Mouse (Mus musculus) bone marrow macrophage, adult 2 months (primary cell): ENCODE results near the gene Usp33. TPM values are rescaled to one million over a fixed set of nuclear protein-coding genes. Genes with fewer than 3 reads are reported as not detected.
A peak's percentile ranks its signal among the peaks of the same experiment; 100 is the strongest.

ENCODE experiments used
- H3K27ac ChIP-seq: 2 replicates; pipeline ENCODE4 v1.5.1; 2012; ENCODE audit warnings: low read depth, low read length; ENCODE audit not compliant: insufficient read depth
- H3K4me1 ChIP-seq: 2 replicates; pipeline ENCODE4 v1.6.1; 2012; ENCODE audit warnings: low read length; ENCODE audit not compliant: control insufficient read depth, insufficient read depth
- H3K4me3 ChIP-seq: 2 replicates; pipeline ENCODE4 v1.5.1; 2012; ENCODE audit warnings: mild to moderate bottlenecking, low read length, moderate library complexity; ENCODE audit not compliant: insufficient read depth
- CTCF ChIP-seq: IDR thresholded peaks from 2 replicates; pipeline ENCODE4 v1.5.1; 2012; ENCODE audit warnings: low read depth, mild to moderate bottlenecking, low read length, moderate library complexity
- POLR2A ChIP-seq: IDR thresholded peaks from 2 replicates; pipeline ENCODE4 v1.6.1; 2012; ENCODE audit warnings: mild to moderate bottlenecking, low read depth, low read length, borderline replicate concordance
- polyA plus RNA-seq: library from polyadenylated mRNA; stranded (reverse); fragments of >200 nt; gene quantifications from 2 replicates; pipeline ENCODE4 v1.2.4, GENCODE M21; 2012; ENCODE audit not compliant: missing spikeins, insufficient read depth, insufficient read length

Usp33 gene
- polyA plus RNA-seq, 1 experiment: 36.1 TPM

- no peak for TF ChIP-seq POLR2A
- TF ChIP-seq CTCF: no peak
- no peak overlapping the region for H3K27ac ChIP-seq
- no peak overlapping the region for H3K4me3 ChIP-seq
- peaks cover 10% of the 10 kb centered on the region for H3K4me1 ChIP-seq
These were observed 3.2 kb upstream of the Usp33 start for GRCm38 (mm10) chr3:152342961-152343517.

DNA sequence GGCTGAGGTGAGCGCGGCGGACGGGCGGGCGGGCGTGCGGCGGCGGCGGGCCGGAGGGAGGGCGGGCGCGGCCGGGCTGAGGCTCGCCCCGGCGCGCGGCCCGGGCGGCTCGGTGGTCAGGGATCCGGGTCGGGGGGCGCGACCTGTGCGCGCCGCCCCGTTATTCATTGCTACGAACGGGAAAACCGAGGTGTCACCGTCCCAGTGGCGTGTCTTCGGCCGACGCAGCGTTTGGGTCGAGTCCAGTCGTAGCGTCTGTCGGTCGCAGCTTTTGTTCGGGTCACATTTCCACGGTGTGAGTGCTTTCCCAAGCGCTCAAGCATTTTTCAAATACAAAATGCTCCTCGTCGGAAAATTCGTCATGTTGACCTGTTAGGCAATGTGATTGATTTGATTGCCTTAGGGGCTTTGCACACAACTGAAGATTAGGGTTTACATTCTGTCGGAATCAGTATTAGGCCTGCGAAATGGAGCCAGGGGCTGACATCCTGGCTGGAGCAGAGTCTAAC is 409 bp downstream of the Usp33 start:
- Histone ChIP-seq H3K4me1 (peaks cover 9% of the 10 kb centered on the region), H3K4me3 (peak overlapping the region; percentile 95), H3K27ac (peak overlapping the region; percentile 35)
- TF ChIP-seq POLR2A: no peak
- no peak for TF ChIP-seq CTCF

- Histone ChIP-seq H3K27ac (no peak overlapping the region), H3K4me3 (peak overlapping the region; percentile 95), H3K4me1 (peaks cover 9% of the 10 kb centered on the region)
- TF ChIP-seq CTCF (no peak), POLR2A (no peak)
These were observed 949 bp downstream of the Usp33 start for GRCm38 (mm10) chr3:152347227-152347626.

- Histone ChIP-seq H3K4me1 (peaks cover 9% of the 10 kb centered on the region), H3K27ac (no peak overlapping the region), H3K4me3 (no peak overlapping the region)
- TF ChIP-seq POLR2A (no peak), CTCF (no peak)
These were observed 1.9 kb downstream of the Usp33 start for GRCm38 (mm10) chr3:152348011-152348830.

- no peak overlapping the region for H3K4me3 ChIP-seq
- TF ChIP-seq CTCF (no peak), POLR2A (no peak)
- peaks cover 9% of the 10 kb centered on the region for H3K4me1 ChIP-seq
- no peak overlapping the region for H3K27ac ChIP-seq
These were observed 4.2 kb downstream of the Usp33 start for GRCm38 (mm10) chr3:152350431-152350830.

GRCm38 (mm10) chr3:152350966-152351365 is 4.7 kb downstream of the Usp33 start:
- H3K4me1 ChIP-seq: peaks cover 8% of the 10 kb centered on the region
- no peak overlapping the region for H3K27ac ChIP-seq

DNA sequence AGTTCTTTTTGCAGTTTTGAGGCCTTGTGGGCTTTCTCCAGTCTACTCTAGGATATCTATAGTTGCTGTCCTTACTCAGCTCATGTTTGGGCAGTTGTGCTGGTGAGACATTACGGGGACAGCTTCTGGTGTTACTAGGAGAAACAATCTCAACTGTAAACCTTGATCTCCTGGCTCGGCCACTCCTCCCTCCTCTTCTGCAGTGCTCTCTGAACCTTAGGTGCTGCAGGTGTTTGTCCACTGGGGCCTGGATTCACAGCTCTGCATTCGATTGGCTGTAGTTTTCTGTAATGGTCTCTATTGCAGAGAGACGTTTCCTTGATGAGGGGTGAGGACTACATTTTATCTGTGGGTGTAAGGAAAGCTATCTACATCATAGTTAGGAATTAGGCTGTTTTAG is 6.0 kb downstream of the Usp33 start:
- H3K4me3 ChIP-seq: no peak overlapping the region
- H3K4me1 ChIP-seq: peaks cover 6% of the 10 kb centered on the region
- no peak for TF ChIP-seq POLR2A
- TF ChIP-seq CTCF: no peak
- no peak overlapping the region for H3K27ac ChIP-seq

More at GRCm38 (mm10) chr3:152350966-152351365, 4.7 kb downstream of the Usp33 start:
- H3K4me3 ChIP-seq: no peak overlapping the region
- no peak for TF ChIP-seq CTCF
- no peak for TF ChIP-seq POLR2A

GRCm38 (mm10) chr3:152353434-152354177 is 7.3 kb downstream of the Usp33 start:
- no peak overlapping the region for H3K4me3 ChIP-seq
- TF ChIP-seq POLR2A (no peak), CTCF (no peak)
- H3K27ac ChIP-seq: no peak overlapping the region
- H3K4me1 ChIP-seq: no peaks in the 10 kb centered on the region

DNA sequence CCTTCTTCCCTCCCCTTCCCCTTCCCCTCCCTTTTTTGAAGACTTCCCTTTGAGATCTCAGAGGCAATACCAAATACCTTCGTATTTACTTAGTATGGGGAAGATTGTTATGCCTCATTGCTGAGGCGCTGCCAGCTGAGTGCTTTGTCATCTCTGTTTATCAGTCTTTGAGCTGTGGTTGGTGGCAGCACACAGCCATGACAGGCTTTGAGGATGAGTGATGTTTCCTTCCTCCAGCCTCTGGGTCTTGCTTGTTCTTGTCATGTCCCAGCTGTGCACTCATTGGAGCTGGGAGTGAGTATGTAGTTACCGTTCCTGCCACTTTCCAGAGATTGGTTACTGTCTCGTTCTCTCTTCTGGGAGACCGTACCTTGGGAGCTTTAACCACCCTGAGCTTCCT is 9.1 kb downstream of the Usp33 start:
- Histone ChIP-seq H3K27ac (no peak overlapping the region), H3K4me1 (no peaks in the 10 kb centered on the region), H3K4me3 (no peak overlapping the region)
- TF ChIP-seq POLR2A: no peak
- TF ChIP-seq CTCF: no peak

- no peak overlapping the region for H3K27ac ChIP-seq
- no peaks in the 10 kb centered on the region for H3K4me1 ChIP-seq
These were observed 10.5 kb downstream of the Usp33 start for GRCm38 (mm10) chr3:152356751-152357150.

More at GRCm38 (mm10) chr3:152356751-152357150, 10.5 kb downstream of the Usp33 start:
- no peak overlapping the region for H3K4me3 ChIP-seq
- TF ChIP-seq CTCF (no peak), POLR2A (no peak)
